In the genomic region with DNA sequence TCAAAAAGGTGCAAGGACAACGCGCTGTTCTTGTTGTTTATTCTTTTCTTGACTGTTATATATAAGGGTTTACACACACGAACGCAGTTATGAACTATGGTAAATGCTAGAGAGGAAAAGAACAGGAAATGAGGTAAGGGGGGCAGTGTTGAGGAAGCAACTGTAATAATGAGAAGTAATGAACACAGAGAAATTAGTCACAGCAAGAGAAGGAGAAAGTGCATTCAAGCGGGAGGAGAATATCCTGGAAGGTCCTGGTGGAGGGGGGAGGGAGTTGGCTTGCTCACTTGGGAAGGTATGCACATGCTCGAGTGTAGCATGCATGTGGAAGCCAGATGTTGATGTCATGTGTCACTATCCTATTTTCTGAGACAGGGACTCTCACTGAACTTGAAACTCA, we compare ENCODE assay signal across 10 mouse cellular contexts. TPM values are rescaled to one million over a fixed set of nuclear protein-coding genes. Genes with fewer than 3 reads are reported as not detected.
A peak's percentile ranks its signal among the peaks of the same experiment; 100 is the strongest.
DNase-seq lines count a peak whose midpoint lies in the region; ATAC-seq and TF ChIP-seq lines count a peak whose summit lies in the region.
"Had no signal": no experiment of that assay in that cellular context is flagged by ENCODE, and none has a peak within 500 bp of the region (broad histone marks: within the 10 kb centered on the region; RNA-seq: fewer than 3 reads in every experiment).

No protein-coding gene starts in this region.

- H3K4me2 ChIP-seq in heart, postnatal 0 days (ENCODE audit: low read depth, low read length), result no peak overlapping the region
- H3K4me2 ChIP-seq in stomach, postnatal 0 days (replicated peaks; ENCODE audit: low read depth), result no peak overlapping the region

- peak overlapping the region; percentile 24; the same call in 1 of the 2 replicates for H3K27ac ChIP-seq in heart, embryonic 10.5 days
- H3K27ac ChIP-seq in heart, postnatal 0 days (ENCODE audit: low read depth), result peak overlapping the region; percentile 85
- no peak overlapping the region for H3K27ac ChIP-seq in stomach, postnatal 0 days (replicated peaks)
- H3K27ac ChIP-seq: liver, embryonic 14.5 days had no signal

- WGBS in heart, embryonic 10.5 days, result 54% methylated on average over 6 of the region's 6 CpGs
- WGBS in heart, postnatal 0 days, result 41% methylated on average over 6 of the region's 6 CpGs
- WGBS in stomach, postnatal 0 days, result 35% methylated on average over 6 of the region's 6 CpGs

- H3K4me3 ChIP-seq in heart, embryonic 10.5 days, result no peak overlapping the region
- H3K4me3 ChIP-seq in heart, postnatal 0 days (ENCODE audit: low read depth, low read length), result no peak overlapping the region
- no peak overlapping the region for H3K4me3 ChIP-seq in stomach, postnatal 0 days (ENCODE audit: low read depth, low read length)

- TF ChIP-seq EP300 in heart, postnatal 0 days (IDR thresholded peaks at IDR 0.05; ENCODE audit: low read depth), result peak; percentile 37; the same call in 1 of the 2 replicates
- TF ChIP-seq EP300 in stomach, postnatal 0 days (optimal IDR thresholded peaks at IDR 0.05), result no peak

- peaks cover 65% of the 10 kb centered on the region for H3K4me1 ChIP-seq in heart, embryonic 10.5 days
- H3K4me1 ChIP-seq in heart, postnatal 0 days (ENCODE audit: control insufficient read depth, insufficient read depth), result peaks cover 60% of the 10 kb centered on the region
- no peaks in the 10 kb centered on the region for H3K4me1 ChIP-seq in stomach, postnatal 0 days (replicated peaks; ENCODE audit: control insufficient read depth, insufficient read depth)

- H3K27me3 ChIP-seq in heart, embryonic 10.5 days (ENCODE audit: insufficient read depth, poor library complexity, severe bottlenecking), result no peaks in the 10 kb centered on the region
- H3K27me3 ChIP-seq in heart, postnatal 0 days (ENCODE audit: control insufficient read depth, insufficient read depth, low read length), result no peaks in the 10 kb centered on the region
- H3K27me3 ChIP-seq in stomach, postnatal 0 days (ENCODE audit: control insufficient read depth, insufficient read depth, low read length), result no peaks in the 10 kb centered on the region

- H3K9me3 ChIP-seq in heart, embryonic 10.5 days, result no peaks in the 10 kb centered on the region
- H3K9me3 ChIP-seq in heart, postnatal 0 days (replicated peaks; ENCODE audit: control insufficient read depth, low read length), result no peaks in the 10 kb centered on the region
- H3K9me3 ChIP-seq in stomach, postnatal 0 days (ENCODE audit: control insufficient read depth, low read length), result no peaks in the 10 kb centered on the region

- H3K36me3 ChIP-seq in heart, embryonic 10.5 days, result no peaks in the 10 kb centered on the region
- no peaks in the 10 kb centered on the region for H3K36me3 ChIP-seq in heart, postnatal 0 days (replicated peaks; ENCODE audit: control insufficient read depth, insufficient read depth, low read length)
- H3K36me3 ChIP-seq in stomach, postnatal 0 days (ENCODE audit: control insufficient read depth, insufficient read depth, low read length), result no peaks in the 10 kb centered on the region

- intact Hi-C loops in heart, postnatal 14 days (cut with DNase I), result loop anchor here (2.0 kb wide), 1 partner anchor 40 kb away; a partner anchor contains a TSS

- ATAC-seq in heart, postnatal 0 days (ENCODE audit: insufficient read depth, low read depth), result peak; percentile 72; the same call in 1 of the 2 replicates
- 0 out of 2 replicates have a peak, but pooled peaks have one; percentile 26 for ATAC-seq in stomach, postnatal 0 days (ENCODE audit: low FRiP score, low TSS enrichment)
- ATAC-seq: forebrain, postnatal 0 days had no signal

- no peak overlapping the region for H3K9ac ChIP-seq in heart, postnatal 0 days (replicated peaks; ENCODE audit: low read depth, low read length)
- no peak overlapping the region for H3K9ac ChIP-seq in stomach, postnatal 0 days (ENCODE audit: low read length)
- H3K9ac ChIP-seq: forebrain, postnatal 0 days; liver, embryonic 14.5 days had no signal

- DNase-seq in heart, embryonic 10.5 days (ENCODE audit: low spot score), result no peak
- DNase-seq in heart, postnatal 14 days, result no peak
- peak; percentile 39 for DNase-seq in thymus, postnatal 0 days (ENCODE audit: low spot score)
- no peak for DNase-seq in thymus, postnatal 10 days (ENCODE audit: low spot score in 2 of 2)
- DNase-seq in heart, postnatal 0 days (ENCODE audit: low spot score), result peak; percentile 56
- DNase-seq in stomach, postnatal 0 days (ENCODE audit: low spot score), result no peak
- DNase-seq in frontal cortex, adult 2 months (ENCODE audit: extremely low spot score in 1 of 2, low spot score in 1 of 2), result no peak
- DNase-seq in cerebellum, adult 11-12 months, result no peak
- DNase-seq: forebrain, postnatal 0 days had no signal

- TF ChIP-seq CTCF in heart, postnatal 0 days (IDR thresholded peaks at IDR 0.05; ENCODE audit: low read depth), result no peak
- 0 out of 2 replicates have a peak, but pooled peaks have one; percentile 5 for TF ChIP-seq CTCF in stomach, postnatal 0 days (IDR thresholded peaks at IDR 0.05; ENCODE audit: low read depth)

RNA-seq across cellular contexts. Expression of a gene that starts 39.9 kb away (rescaled TPM):
- 124 and 146 TPM in 2 replicates for polyA plus RNA-seq in heart, embryonic 10.5 days (2016; fragmentation: Nextera tagmentation; extraction: Ambion mirVana)
- total RNA-seq in heart, postnatal 14 days (2021), result 10 to 100 TPM; 60.8 to 65.8 TPM
- 76.9 and 79.0 TPM in 2 replicates for polyA plus RNA-seq in thymus, postnatal 0 days (2015; fragmentation: Nextera tagmentation; extraction: Ambion mirVana)
- total RNA-seq in heart, postnatal 0 days (2014; rRNA removed; ENCODE audit: low replicate concordance), result 56.2 and 84.1 TPM in 2 replicates
- 52.8 and 55.6 TPM in 2 replicates for polyA plus RNA-seq in heart, postnatal 0 days (2015; fragmentation: Nextera tagmentation; extraction: Ambion mirVana)
- 81.1 and 83.9 TPM in 2 replicates for polyA plus RNA-seq in stomach, postnatal 0 days (2015; fragmentation: Nextera tagmentation; extraction: Ambion mirVana)
- 15.9 and 16.0 TPM in 2 replicates for polyA plus RNA-seq in frontal cortex, adult 2 months (2012; rRNA removed)

Comparison
In these comparisons a context has a peak if more than half of its experiments do, and no peak if none do; other contexts are left out.
1. DNase-seq: peak in thymus, postnatal 0 days (single experiment) and heart, postnatal 0 days (single experiment); none in heart, embryonic 10.5 days (single experiment), heart, postnatal 14 days (0 of 2), thymus, postnatal 10 days (0 of 2), stomach, postnatal 0 days (single experiment), frontal cortex, adult 2 months (0 of 2) and cerebellum, adult 11-12 months (single experiment).